In genomic region chr11:52220282-52220681, GRCm38 (mm10) we compare ENCODE assay signal across 9 mouse cellular contexts. TPM values are rescaled to one million over a fixed set of nuclear protein-coding genes. Genes with fewer than 3 reads are reported as not detected.
DNase-seq lines count a peak whose midpoint lies in the region; ATAC-seq and TF ChIP-seq lines count a peak whose summit lies in the region.
"Had no signal": no experiment of that assay in that cellular context is flagged by ENCODE, and none has a peak within 500 bp of the region (broad histone marks: within the 10 kb centered on the region; RNA-seq: fewer than 3 reads in every experiment).

No protein-coding gene starts in this region.

- 13% methylated on average over 4 of the region's 4 CpGs for WGBS in bone marrow, adult 2 months
- WGBS in embryonic facial prominence, embryonic 14.5 days = 9% methylated on average over 4 of the region's 4 CpGs
- 9% methylated on average over 4 of the region's 4 CpGs for WGBS in heart, postnatal 0 days
- WGBS in liver, postnatal 0 days (ENCODE audit: insufficient replicate concordance) = 9% methylated on average over 4 of the region's 4 CpGs
- 7% methylated on average over 4 of the region's 4 CpGs for WGBS in neural tube, embryonic 15.5 days

- no peaks in the 10 kb centered on the region for H3K36me3 ChIP-seq in ES-Bruce4 (ENCODE audit: control insufficient read depth, insufficient read depth, low read length, poor library complexity, severe bottlenecking)
- no peaks in the 10 kb centered on the region for H3K36me3 ChIP-seq in embryonic facial prominence, embryonic 14.5 days (ENCODE audit: control insufficient read depth, insufficient read depth, low read length)
- no peaks in the 10 kb centered on the region for H3K36me3 ChIP-seq in heart, postnatal 0 days (replicated peaks; ENCODE audit: control insufficient read depth, insufficient read depth, low read length)
- no peaks in the 10 kb centered on the region for H3K36me3 ChIP-seq in liver, postnatal 0 days (replicated peaks; ENCODE audit: insufficient read depth, low read length)
- H3K36me3 ChIP-seq in neural tube, embryonic 15.5 days = no peaks in the 10 kb centered on the region

- no peak for TF ChIP-seq POLR2A in ES-Bruce4 (IDR thresholded peaks at IDR 0.05; ENCODE audit: insufficient read depth, low read length)
- no peak for TF ChIP-seq POLR2A in bone marrow, adult 2 months (IDR thresholded peaks at IDR 0.05; ENCODE audit: borderline replicate concordance, control insufficient read depth, low read depth, low read length)

- no peaks in the 10 kb centered on the region for H3K9me3 ChIP-seq in ES-Bruce4 (replicated peaks; ENCODE audit: control insufficient read depth, insufficient read depth, low read length, poor library complexity, severe bottlenecking)
- no peaks in the 10 kb centered on the region for H3K9me3 ChIP-seq in embryonic facial prominence, embryonic 14.5 days (ENCODE audit: control insufficient read depth, low read length)
- H3K9me3 ChIP-seq in heart, postnatal 0 days (replicated peaks; ENCODE audit: control insufficient read depth, low read length) = no peaks in the 10 kb centered on the region
- no peaks in the 10 kb centered on the region for H3K9me3 ChIP-seq in liver, postnatal 0 days (ENCODE audit: low read length)
- H3K9me3 ChIP-seq in neural tube, embryonic 15.5 days (replicated peaks) = no peaks in the 10 kb centered on the region

- no peak overlapping the region for H3K4me2 ChIP-seq in embryonic facial prominence, embryonic 14.5 days (ENCODE audit: low read depth, low read length)
- H3K4me2 ChIP-seq in heart, postnatal 0 days (ENCODE audit: low read depth, low read length) = no peak overlapping the region
- H3K4me2 ChIP-seq in liver, postnatal 0 days (ENCODE audit: low read depth, low read length) = peak overlapping the region; percentile 35
- H3K4me2 ChIP-seq in neural tube, embryonic 15.5 days = peak overlapping the region; percentile 31; the same call in 1 of the 2 replicates

- peak; percentile 97 for TF ChIP-seq CTCF in ES-Bruce4 (IDR thresholded peaks at IDR 0.05; ENCODE audit: low read depth, low read length)
- peak; percentile 80 for TF ChIP-seq CTCF in bone marrow, adult 2 months (IDR thresholded peaks at IDR 0.05; ENCODE audit: control insufficient read depth, insufficient read depth, low read length)
- peak; percentile 85 for TF ChIP-seq CTCF in heart, postnatal 0 days (IDR thresholded peaks at IDR 0.05; ENCODE audit: low read depth)
- TF ChIP-seq CTCF in liver, postnatal 0 days (IDR thresholded peaks at IDR 0.05; ENCODE audit: low read depth) = peak; percentile 85

- ATAC-seq in embryonic facial prominence, embryonic 14.5 days (ENCODE audit: low read depth) = peak; percentile 77; the same call in 1 of the 2 replicates
- ATAC-seq in heart, postnatal 0 days (ENCODE audit: insufficient read depth, low read depth) = peak; percentile 72
- ATAC-seq in liver, postnatal 0 days = peak; percentile 51
- no peak for ATAC-seq in neural tube, embryonic 15.5 days (ENCODE audit: low FRiP score)

- H3K27me3 ChIP-seq in ES-Bruce4 (ENCODE audit: control insufficient read depth, insufficient read depth, low read length, poor library complexity, severe bottlenecking) = no peaks in the 10 kb centered on the region
- H3K27me3 ChIP-seq in embryonic facial prominence, embryonic 14.5 days (replicated peaks; ENCODE audit: control insufficient read depth, insufficient read depth, low read length) = no peaks in the 10 kb centered on the region
- no peaks in the 10 kb centered on the region for H3K27me3 ChIP-seq in heart, postnatal 0 days (ENCODE audit: control insufficient read depth, insufficient read depth, low read length)
- no peaks in the 10 kb centered on the region for H3K27me3 ChIP-seq in liver, postnatal 0 days (ENCODE audit: insufficient read depth, low read length)
- no peaks in the 10 kb centered on the region; the same call in 1 of the 2 replicates for H3K27me3 ChIP-seq in neural tube, embryonic 15.5 days (replicated peaks)

- H3K4me3 ChIP-seq in ES-Bruce4 (ENCODE audit: low read depth, low read length) = no peak overlapping the region
- no peak overlapping the region for H3K4me3 ChIP-seq in bone marrow, adult 2 months (replicated peaks; ENCODE audit: control insufficient read depth, low read depth, low read length)
- H3K4me3 ChIP-seq in embryonic facial prominence, embryonic 14.5 days (ENCODE audit: low read depth, low read length) = no peak overlapping the region
- H3K4me3 ChIP-seq in heart, postnatal 0 days (ENCODE audit: low read depth, low read length) = no peak overlapping the region
- no peak overlapping the region for H3K4me3 ChIP-seq in liver, postnatal 0 days (ENCODE audit: low read depth, low read length)
- H3K4me3 ChIP-seq in neural tube, embryonic 15.5 days (replicated peaks) = no peak overlapping the region

- H3K27ac ChIP-seq in ES-Bruce4 (ENCODE audit: insufficient read depth, low read length) = no peak overlapping the region
- no peak overlapping the region for H3K27ac ChIP-seq in bone marrow, adult 2 months (ENCODE audit: control insufficient read depth, insufficient read depth, low read depth, low read length, poor library complexity)
- H3K27ac ChIP-seq in embryonic facial prominence, embryonic 14.5 days (replicated peaks; ENCODE audit: low read depth, low read length) = no peak overlapping the region
- no peak overlapping the region for H3K27ac ChIP-seq in heart, postnatal 0 days (ENCODE audit: low read depth)
- H3K27ac ChIP-seq in liver, postnatal 0 days (ENCODE audit: low read depth) = no peak overlapping the region
- no peak overlapping the region for H3K27ac ChIP-seq in neural tube, embryonic 15.5 days (replicated peaks)

- TF ChIP-seq EP300 in ES-Bruce4 (IDR thresholded peaks at IDR 0.05; ENCODE audit: insufficient read depth, low read depth, low read length) = no peak
- no peak for TF ChIP-seq EP300 in heart, postnatal 0 days (IDR thresholded peaks at IDR 0.05; ENCODE audit: low read depth)
- no peak for TF ChIP-seq EP300 in liver, postnatal 0 days (IDR thresholded peaks at IDR 0.05; ENCODE audit: low read depth)

- no peak overlapping the region for H3K9ac ChIP-seq in ES-Bruce4 (ENCODE audit: low read depth, poor library complexity, severe bottlenecking)
- H3K9ac ChIP-seq in embryonic facial prominence, embryonic 14.5 days (ENCODE audit: low read depth, low read length) = no peak overlapping the region
- H3K9ac ChIP-seq in heart, postnatal 0 days (replicated peaks; ENCODE audit: low read depth, low read length) = no peak overlapping the region
- no peak overlapping the region for H3K9ac ChIP-seq in liver, postnatal 0 days (replicated peaks)
- no peak overlapping the region for H3K9ac ChIP-seq in neural tube, embryonic 15.5 days (replicated peaks)

- H3K4me1 ChIP-seq in ES-Bruce4 (ENCODE audit: control insufficient read depth, insufficient read depth, low read length) = no peaks in the 10 kb centered on the region
- no peaks in the 10 kb centered on the region; the same call in 1 of the 2 replicates for H3K4me1 ChIP-seq in bone marrow, adult 2 months (ENCODE audit: control insufficient read depth, insufficient read depth, low read length)
- no peaks in the 10 kb centered on the region for H3K4me1 ChIP-seq in embryonic facial prominence, embryonic 14.5 days (ENCODE audit: control insufficient read depth, insufficient read depth, low read length)
- H3K4me1 ChIP-seq in heart, postnatal 0 days (ENCODE audit: control insufficient read depth, insufficient read depth) = no peaks in the 10 kb centered on the region
- peaks cover 3% of the 10 kb centered on the region; the same call in 1 of the 2 replicates for H3K4me1 ChIP-seq in liver, postnatal 0 days (ENCODE audit: insufficient read depth)
- H3K4me1 ChIP-seq in neural tube, embryonic 15.5 days = peaks cover 5% of the 10 kb centered on the region; the same call in 1 of the 2 replicates

- peak; percentile 65 for DNase-seq in embryonic facial prominence, embryonic 14.5 days (ENCODE audit: low spot score)
- DNase-seq in heart, postnatal 0 days (ENCODE audit: low spot score) = peak; percentile 60
- peak; percentile 91 for DNase-seq in kidney, postnatal 4 days
- peak; percentile 81 for DNase-seq in liver, postnatal 0 days
- peak; percentile 86 for DNase-seq in thymus, postnatal 14 days

RNA-seq across cellular contexts. Expression of gene Olfr1371, which starts 6.5 kb away (rescaled TPM):
- polyA plus RNA-seq in ES-Bruce4 (2011; ENCODE audit: insufficient read depth, insufficient read length, low read depth, missing spikeins) = not detected in 2 replicates
- polyA plus RNA-seq in bone marrow, adult 2 months (2011; ENCODE audit: insufficient read depth, insufficient read length, low replicate concordance, missing spikeins) = not detected in 2 replicates
- polyA plus RNA-seq in embryonic facial prominence, embryonic 14.5 days (2014; fragmentation: Nextera tagmentation; extraction: Ambion mirVana) = not detected in 2 replicates
- total RNA-seq in heart, postnatal 0 days (2014; rRNA removed; ENCODE audit: low replicate concordance) = not detected in 2 replicates
- polyA plus RNA-seq in heart, postnatal 0 days (2015; fragmentation: Nextera tagmentation; extraction: Ambion mirVana) = not detected in 2 replicates
- not detected in 2 replicates for polyA plus RNA-seq in liver, postnatal 0 days (2015; fragmentation: Nextera tagmentation; extraction: Ambion mirVana)
- polyA plus RNA-seq in neural tube, embryonic 15.5 days (2015; fragmentation: Nextera tagmentation; extraction: Ambion mirVana) = not detected in 2 replicates
- polyA plus RNA-seq: heart, embryonic 14.5 days had no signal

RNA-seq across cellular contexts. Expression of gene Skp1a, which starts 11.5 kb away (rescaled TPM):
- polyA plus RNA-seq in ES-Bruce4 (2011; ENCODE audit: insufficient read depth, insufficient read length, low read depth, missing spikeins) = 589 and 680 TPM in 2 replicates
- polyA plus RNA-seq in bone marrow, adult 2 months (2011; ENCODE audit: insufficient read depth, insufficient read length, low replicate concordance, missing spikeins) = 102 and 171 TPM in 2 replicates
- 737 and 739 TPM in 2 replicates for polyA plus RNA-seq in embryonic facial prominence, embryonic 14.5 days (2014; fragmentation: Nextera tagmentation; extraction: Ambion mirVana)
- 158 and 163 TPM in 2 replicates for total RNA-seq in heart, postnatal 0 days (2014; rRNA removed; ENCODE audit: low replicate concordance)
- polyA plus RNA-seq in heart, postnatal 0 days (2015; fragmentation: Nextera tagmentation; extraction: Ambion mirVana) = 492 and 524 TPM in 2 replicates
- 289 and 296 TPM in 2 replicates for polyA plus RNA-seq in liver, postnatal 0 days (2015; fragmentation: Nextera tagmentation; extraction: Ambion mirVana)
- polyA plus RNA-seq in neural tube, embryonic 15.5 days (2015; fragmentation: Nextera tagmentation; extraction: Ambion mirVana) = 1,008 and 1,082 TPM in 2 replicates

Comparison
In these comparisons a context has a peak if more than half of its experiments do, and no peak if none do; other contexts are left out.
1. H3K4me2 ChIP-seq: peak in liver, postnatal 0 days (single experiment) and neural tube, embryonic 15.5 days (single experiment); none in embryonic facial prominence, embryonic 14.5 days (single experiment) and heart, postnatal 0 days (single experiment).
2. Peak in every context shown above with its lines, with median percentiles within 50 percentile points of each other: CTCF ChIP-seq and DNase-seq.